Mouse (Mus musculus) heart, embryonic 13.5 days (tissue): Measurements from ENCODE around the gene Zbtb12. TPM values are rescaled to one million over a fixed set of nuclear protein-coding genes. Genes with fewer than 3 reads are reported as not detected.
"Not testable (repeated sequence)": the region's sequence is repeated elsewhere in the genome, so short reads cannot be mapped to it uniquely, and the experiment has no call there.

ENCODE experiments used
- ATAC-seq: fragments of 200-750 bp; cut with Nextera tagmentation; 2 replicates; pipeline ENCODE4 v1.8.0; 2017; ENCODE audit warnings: moderate TSS enrichment; ENCODE audit not compliant: insufficient number of reproducible peaks, low FRiP score, low TSS enrichment; ENCODE audit errors: extremely low read depth
- H3K27ac ChIP-seq: fragments of 300-500 bp; sonication (generic); replicated peaks from 2 replicates; pipeline ENCODE4 v1.5.1; 2015; ENCODE audit warnings: moderate library complexity, mild to moderate bottlenecking, inconsistent platforms
- H3K27me3 ChIP-seq: fragments of 300-500 bp; sonication (generic); replicated peaks from 2 replicates; pipeline ENCODE4 v1.6.1; 2015; ENCODE audit warnings: mild to moderate bottlenecking, inconsistent platforms
- H3K36me3 ChIP-seq: fragments of 300-500 bp; sonication (generic); 2 replicates; pipeline ENCODE4 v1.6.1; 2015; ENCODE audit warnings: mild to moderate bottlenecking, inconsistent platforms
- H3K4me1 ChIP-seq: fragments of 300-500 bp; sonication (generic); 2 replicates; pipeline ENCODE4 v1.6.1; 2015; ENCODE audit warnings: inconsistent platforms
- H3K4me2 ChIP-seq: fragments of 300-500 bp; sonication (generic); 2 replicates; pipeline ENCODE4 v1.6.1; 2015; ENCODE audit warnings: inconsistent platforms, mild to moderate bottlenecking, moderate library complexity
- H3K4me3 ChIP-seq: fragments of 300-500 bp; sonication (generic); 2 replicates; pipeline ENCODE4 v1.5.1; 2015; ENCODE audit warnings: moderate library complexity, mild to moderate bottlenecking, inconsistent platforms
- H3K9ac ChIP-seq: fragments of 300-500 bp; sonication (generic); 2 replicates; pipeline ENCODE4 v1.6.1; 2015; ENCODE audit warnings: inconsistent platforms, mild to moderate bottlenecking, moderate library complexity
- H3K9me3 ChIP-seq: fragments of 300-500 bp; sonication (generic); 2 replicates; pipeline ENCODE4 v1.6.1; 2016; ENCODE audit warnings: inconsistent platforms
- WGBS: fragments of 180-500 bp; shearing (Covaris S2); methylation state at CpG from one replicate; pipeline ENCODE4 v1.1.7; 2015; ENCODE audit warnings: mixed read lengths; 5-methylcytosine and 5-hydroxymethylcytosine counted together
- polyA plus RNA-seq: library from polyadenylated mRNA; unstranded; fragments of >200 nt; fragmentation: Nextera tagmentation; extraction: Ambion mirVana; gene quantifications from 2 replicates; pipeline ENCODE4 v1.2.1, GENCODE M21; 2015

The Zbtb12 gene
- polyA plus RNA-seq, 1 experiment from 2014 or later: 2.0 TPM

GRCm38 (mm10) chr17:34894801-34895530 is 15.7 kb downstream of the Zbtb12 start:
- peak overlapping the region; percentile 88 for H3K27ac ChIP-seq
- 12% methylated on average over 42 of the region's 51 CpGs for WGBS
- H3K9ac ChIP-seq: peak overlapping the region; percentile 93
- H3K27me3 ChIP-seq: no peaks in the 10 kb centered on the region
- H3K4me3 ChIP-seq: peak overlapping the region; percentile 93
- H3K4me1 ChIP-seq: peaks cover 40% of the 10 kb centered on the region
- H3K4me2 ChIP-seq: peak overlapping the region; percentile 93
- peaks cover 9% of the 10 kb centered on the region for H3K36me3 ChIP-seq
- H3K9me3 ChIP-seq: no peaks in the 10 kb centered on the region
- no peak for ATAC-seq

- peak overlapping the region; percentile 93 for H3K9ac ChIP-seq
- peak overlapping the region; percentile 88; the same call in 1 of the 2 replicates for H3K27ac ChIP-seq
- H3K4me2 ChIP-seq: peak overlapping the region; percentile 93
- WGBS: 94% methylated on average over 15 of the region's 15 CpGs
- H3K4me3 ChIP-seq: peak overlapping the region; percentile 93
- H3K4me1 ChIP-seq: peaks cover 46% of the 10 kb centered on the region
- peaks cover 9% of the 10 kb centered on the region for H3K36me3 ChIP-seq
- no peaks in the 10 kb centered on the region for H3K9me3 ChIP-seq
- no peaks in the 10 kb centered on the region for H3K27me3 ChIP-seq
- no peak for ATAC-seq
These were observed 16.4 kb downstream of the Zbtb12 start for GRCm38 (mm10) chr17:34895724-34896123.

- H3K4me2 ChIP-seq: 0 out of 2 replicates have a peak overlapping the region, but pooled peaks have one; percentile 2
- no peak for ATAC-seq
- WGBS: 85% methylated on average over 17 of the region's 17 CpGs
These were observed 17.1 kb downstream of the Zbtb12 start for GRCm38 (mm10) chr17:34896366-34896765.

GRCm38 (mm10) chr17:34897373-34898159 is 18.3 kb downstream of the Zbtb12 start:
- peak overlapping the region; percentile 96 for H3K27ac ChIP-seq
- H3K4me1 ChIP-seq: peaks cover 46% of the 10 kb centered on the region
- H3K27me3 ChIP-seq: no peaks in the 10 kb centered on the region
- 11% methylated on average over 10 of the region's 10 CpGs for WGBS
- peaks cover 27% of the 10 kb centered on the region for H3K36me3 ChIP-seq
- no peak for ATAC-seq
- H3K4me3 ChIP-seq: peak overlapping the region; percentile 95
- H3K9ac ChIP-seq: peak overlapping the region; percentile 99
- H3K4me2 ChIP-seq: peak overlapping the region; percentile 85
- no peaks in the 10 kb centered on the region for H3K9me3 ChIP-seq

More at GRCm38 (mm10) chr17:34896366-34896765, 17.1 kb downstream of the Zbtb12 start:
- Histone ChIP-seq H3K4me1 (peaks cover 46% of the 10 kb centered on the region), H3K9me3 (no peaks in the 10 kb centered on the region), H3K27ac (no peak overlapping the region), H3K36me3 (peaks cover 15% of the 10 kb centered on the region), H3K9ac (no peak overlapping the region), H3K4me3 (0 out of 2 replicates have a peak overlapping the region, but pooled peaks have one; percentile 2), H3K27me3 (no peaks in the 10 kb centered on the region)

- peaks cover 33% of the 10 kb centered on the region for H3K36me3 ChIP-seq
- 0% methylated on average over 21 of the region's 44 CpGs for WGBS
- H3K4me1 ChIP-seq: peaks cover 46% of the 10 kb centered on the region
- H3K9me3 ChIP-seq: no peaks in the 10 kb centered on the region
- peak within 1 kb of the TSS; percentile 95 for H3K4me3 ChIP-seq
- peak within 1 kb of the TSS; percentile 99 for H3K9ac ChIP-seq
- H3K27me3 ChIP-seq: no peaks in the 10 kb centered on the region
- peak; percentile 16 for ATAC-seq
- H3K27ac ChIP-seq: peak within 1 kb of the TSS; percentile 96
- H3K4me2 ChIP-seq: peak within 1 kb of the TSS; percentile 85
These were observed 18.9 kb downstream of the Zbtb12 start, which contains the start of the genes C2 and Ehmt2 for GRCm38 (mm10) chr17:34898160-34898586. C2 (minus strand) TSS chr17:34898265. Ehmt2 (plus strand) TSS chr17:34898469.

- Histone ChIP-seq H3K4me1 (peaks cover 42% of the 10 kb centered on the region), H3K4me3 (peak overlapping the region; percentile 95), H3K9me3 (no peaks in the 10 kb centered on the region), H3K4me2 (peak overlapping the region; percentile 85), H3K27ac (peak overlapping the region; percentile 96), H3K9ac (peak overlapping the region; percentile 99), H3K27me3 (no peaks in the 10 kb centered on the region), H3K36me3 (peaks cover 38% of the 10 kb centered on the region)
- under 1% methylated on average over 20 of the region's 47 CpGs for WGBS
- ATAC-seq: no peak
These were observed 19.4 kb downstream of the Zbtb12 start for GRCm38 (mm10) chr17:34898706-34899052.

- no peaks in the 10 kb centered on the region for H3K27me3 ChIP-seq
- H3K4me1 ChIP-seq: peaks cover 39% of the 10 kb centered on the region
- no peak for ATAC-seq
- H3K4me3 ChIP-seq: peak overlapping the region; percentile 95
- peak overlapping the region; percentile 85 for H3K4me2 ChIP-seq
- peaks cover 44% of the 10 kb centered on the region for H3K36me3 ChIP-seq
- WGBS: under 1% methylated on average over 38 of the region's 45 CpGs
- no peaks in the 10 kb centered on the region for H3K9me3 ChIP-seq
- H3K9ac ChIP-seq: peak overlapping the region; percentile 99
- peak overlapping the region; percentile 96 for H3K27ac ChIP-seq
These were observed 20.0 kb downstream of the Zbtb12 start for GRCm38 (mm10) chr17:34899053-34899889.

- H3K36me3 ChIP-seq: peaks cover 50% of the 10 kb centered on the region
- peak overlapping the region; percentile 95 for H3K4me3 ChIP-seq
- peak overlapping the region; percentile 99 for H3K9ac ChIP-seq
- no peak for ATAC-seq
- peak overlapping the region; percentile 96 for H3K27ac ChIP-seq
- H3K4me2 ChIP-seq: peak overlapping the region; percentile 85
- no peaks in the 10 kb centered on the region for H3K27me3 ChIP-seq
- peaks cover 39% of the 10 kb centered on the region for H3K4me1 ChIP-seq
- H3K9me3 ChIP-seq: no peaks in the 10 kb centered on the region
- WGBS: 8% methylated on average over 5 of the region's 5 CpGs
These were observed 20.6 kb downstream of the Zbtb12 start for GRCm38 (mm10) chr17:34899890-34900243.

GRCm38 (mm10) chr17:34900826-34901225 is 21.5 kb downstream of the Zbtb12 start:
- not testable (repeated sequence) for ATAC-seq, H3K27me3 ChIP-seq, H3K4me2 ChIP-seq, H3K27ac ChIP-seq, H3K4me3 ChIP-seq, H3K9me3 ChIP-seq, H3K9ac ChIP-seq
- Histone ChIP-seq H3K36me3 (peaks cover 58% of the 10 kb centered on the region), H3K4me1 (peaks cover 29% of the 10 kb centered on the region)

GRCm38 (mm10) chr17:34901948-34902347 is 22.7 kb downstream of the Zbtb12 start:
- not testable (repeated sequence) for H3K4me2 ChIP-seq, H3K9ac ChIP-seq, ATAC-seq, H3K4me3 ChIP-seq, H3K9me3 ChIP-seq, H3K27ac ChIP-seq, H3K27me3 ChIP-seq
- H3K36me3 ChIP-seq: peaks cover 62% of the 10 kb centered on the region
- H3K4me1 ChIP-seq: peaks cover 18% of the 10 kb centered on the region
- WGBS: 85% methylated on average over 9 of the region's 10 CpGs

GRCm38 (mm10) chr17:34902895-34903294 is 23.6 kb downstream of the Zbtb12 start:
- 88% methylated on average over 9 of the region's 9 CpGs for WGBS
- no peak overlapping the region for H3K4me2 ChIP-seq
- no peak overlapping the region for H3K27ac ChIP-seq
- H3K27me3 ChIP-seq: no peaks in the 10 kb centered on the region
- no peak for ATAC-seq
- peaks cover 71% of the 10 kb centered on the region for H3K36me3 ChIP-seq
- H3K4me3 ChIP-seq: no peak overlapping the region
- H3K4me1 ChIP-seq: peaks cover 9% of the 10 kb centered on the region
- H3K9me3 ChIP-seq: no peaks in the 10 kb centered on the region
- peak overlapping the region; percentile 33; the same call in 1 of the 2 replicates for H3K9ac ChIP-seq
